ENCODE assay signal across 10 mouse cellular contexts in the genomic region with DNA sequence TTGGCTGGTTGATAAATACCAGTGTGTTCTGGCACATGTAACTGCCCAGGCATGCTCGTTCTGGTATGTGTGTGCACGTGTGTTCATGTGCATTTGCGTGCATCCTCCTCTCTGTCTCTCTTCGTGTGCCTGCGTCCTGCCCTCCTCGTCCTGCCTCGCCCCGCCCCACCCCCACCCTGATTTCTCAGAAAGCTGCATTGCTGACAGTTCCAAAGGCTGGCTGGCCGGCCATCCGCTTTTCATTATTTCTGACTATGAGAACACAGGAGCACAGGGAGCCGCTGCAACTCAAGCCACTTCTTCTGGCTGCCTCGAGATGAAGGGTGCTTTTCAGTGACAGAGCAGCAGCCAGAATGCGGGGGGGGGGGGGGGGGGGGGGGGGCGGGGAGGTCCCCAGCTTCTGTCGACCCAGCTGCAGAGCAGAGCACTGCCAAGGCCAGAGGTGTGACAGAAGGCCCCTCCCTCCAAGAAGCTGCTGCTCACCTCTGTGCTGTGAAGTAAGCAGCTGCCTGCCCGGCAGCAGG. TPM values are rescaled to one million over a fixed set of nuclear protein-coding genes. Genes with fewer than 3 reads are reported as not detected.
DNase-seq lines count a peak whose midpoint lies in the region; ATAC-seq lines count a peak whose summit lies in the region.
"Had no signal": no experiment of that assay in that cellular context is flagged by ENCODE, and none has a peak within 500 bp of the region (broad histone marks: within the 10 kb centered on the region; RNA-seq: fewer than 3 reads in every experiment).

No protein-coding gene starts in this region.

- no peaks in the 10 kb centered on the region for H3K27me3 ChIP-seq in hindbrain, embryonic 11.5 days (ENCODE audit: control insufficient read depth, insufficient read depth, low read length)
- H3K27me3 ChIP-seq in hindbrain, embryonic 16.5 days (replicated peaks; ENCODE audit: control insufficient read depth, insufficient read depth, low read length): no peaks in the 10 kb centered on the region
- no peaks in the 10 kb centered on the region for H3K27me3 ChIP-seq in embryonic facial prominence, embryonic 15.5 days
- no peaks in the 10 kb centered on the region for H3K27me3 ChIP-seq in neural tube, embryonic 11.5 days (ENCODE audit: control insufficient read depth, insufficient read depth, low read length)
- H3K27me3 ChIP-seq: hindbrain, embryonic 15.5 days had no signal

- 0 out of 2 replicates have a peak, but pooled peaks cover 5% of the 10 kb centered on the region for H3K36me3 ChIP-seq in hindbrain, embryonic 11.5 days (ENCODE audit: control insufficient read depth, insufficient read depth, low read length)
- H3K36me3 ChIP-seq in hindbrain, embryonic 16.5 days (ENCODE audit: control insufficient read depth, insufficient read depth, low read length): peaks cover 27% of the 10 kb centered on the region
- H3K36me3 ChIP-seq in embryonic facial prominence, embryonic 15.5 days: peaks cover 47% of the 10 kb centered on the region
- peaks cover 7% of the 10 kb centered on the region for H3K36me3 ChIP-seq in neural tube, embryonic 11.5 days (ENCODE audit: control insufficient read depth, insufficient read depth, low read length)

- H3K9ac ChIP-seq in hindbrain, embryonic 11.5 days (ENCODE audit: low read depth, low read length): no peak overlapping the region
- H3K9ac ChIP-seq in hindbrain, embryonic 16.5 days (ENCODE audit: low read depth, low read length): no peak overlapping the region
- H3K9ac ChIP-seq in embryonic facial prominence, embryonic 15.5 days: no peak overlapping the region
- H3K9ac ChIP-seq in neural tube, embryonic 11.5 days (ENCODE audit: low read length): no peak overlapping the region
- H3K9ac ChIP-seq: hindbrain, embryonic 15.5 days had no signal

- DNase-seq in hindbrain, embryonic 11.5 days (ENCODE audit: low spot score): peak; percentile 33
- peak; percentile 35 for DNase-seq in Muller cell, postnatal 12 days (ENCODE audit: inconsistent ontology term)
- DNase-seq in neural tube, embryonic 11.5 days (ENCODE audit: low spot score): peak; percentile 34
- no peak for DNase-seq in right cerebral cortex, postnatal 4 days
- no peak for DNase-seq in adrenal gland, postnatal 14 days
- DNase-seq in retina, embryonic 14.5 days (ENCODE audit: low spot score): no peak
- DNase-seq: cerebellum, postnatal 10 days had no signal

- H3K4me2 ChIP-seq in hindbrain, embryonic 11.5 days (replicated peaks; ENCODE audit: low read depth, low read length): no peak overlapping the region
- H3K4me2 ChIP-seq in hindbrain, embryonic 16.5 days (ENCODE audit: low read length): no peak overlapping the region
- H3K4me2 ChIP-seq in embryonic facial prominence, embryonic 15.5 days (replicated peaks): 0 out of 2 replicates have a peak overlapping the region, but pooled peaks have one; percentile 10
- H3K4me2 ChIP-seq in neural tube, embryonic 11.5 days (ENCODE audit: low read depth): no peak overlapping the region
- H3K4me2 ChIP-seq: hindbrain, embryonic 15.5 days had no signal

- H3K4me1 ChIP-seq in hindbrain, embryonic 11.5 days (replicated peaks; ENCODE audit: control insufficient read depth, insufficient read depth, low read length): no peaks in the 10 kb centered on the region
- no peaks in the 10 kb centered on the region for H3K4me1 ChIP-seq in hindbrain, embryonic 16.5 days (ENCODE audit: control insufficient read depth, insufficient read depth, low read depth, low read length)
- H3K4me1 ChIP-seq in embryonic facial prominence, embryonic 15.5 days: peaks cover 11% of the 10 kb centered on the region
- H3K4me1 ChIP-seq in neural tube, embryonic 11.5 days (ENCODE audit: control insufficient read depth, insufficient read depth, low read length): no peaks in the 10 kb centered on the region
- H3K4me1 ChIP-seq: hindbrain, embryonic 15.5 days had no signal

- 0 out of 2 replicates have a peak overlapping the region, but pooled peaks have one; percentile 36 for H3K27ac ChIP-seq in hindbrain, embryonic 11.5 days (ENCODE audit: low read depth, low read length)
- no peak overlapping the region for H3K27ac ChIP-seq in hindbrain, embryonic 16.5 days (ENCODE audit: low read depth, low read length)
- H3K27ac ChIP-seq in embryonic facial prominence, embryonic 15.5 days (replicated peaks): no peak overlapping the region
- H3K27ac ChIP-seq in neural tube, embryonic 11.5 days (ENCODE audit: low read depth, low read length): no peak overlapping the region
- H3K27ac ChIP-seq: hindbrain, embryonic 15.5 days had no signal

- no peak overlapping the region for H3K4me3 ChIP-seq in hindbrain, embryonic 11.5 days (ENCODE audit: low read depth, low read length)
- H3K4me3 ChIP-seq in hindbrain, embryonic 16.5 days (ENCODE audit: low read length): no peak overlapping the region
- H3K4me3 ChIP-seq in embryonic facial prominence, embryonic 15.5 days (replicated peaks): no peak overlapping the region
- H3K4me3 ChIP-seq in neural tube, embryonic 11.5 days (ENCODE audit: low read depth, low read length): no peak overlapping the region
- H3K4me3 ChIP-seq: hindbrain, embryonic 15.5 days had no signal

- no peaks in the 10 kb centered on the region for H3K9me3 ChIP-seq in hindbrain, embryonic 11.5 days (ENCODE audit: control insufficient read depth, low read length)
- no peaks in the 10 kb centered on the region for H3K9me3 ChIP-seq in hindbrain, embryonic 16.5 days (ENCODE audit: control insufficient read depth, low read length)
- H3K9me3 ChIP-seq in embryonic facial prominence, embryonic 15.5 days (replicated peaks): no peaks in the 10 kb centered on the region
- H3K9me3 ChIP-seq in neural tube, embryonic 11.5 days (ENCODE audit: control insufficient read depth, low read length): no peaks in the 10 kb centered on the region
- H3K9me3 ChIP-seq: hindbrain, embryonic 15.5 days had no signal

- ATAC-seq in hindbrain, embryonic 11.5 days (ENCODE audit: low FRiP score): no peak
- no peak for ATAC-seq in hindbrain, embryonic 16.5 days
- ATAC-seq in embryonic facial prominence, embryonic 15.5 days (ENCODE audit: insufficient number of reproducible peaks, low FRiP score, low TSS enrichment, low read depth): peak; percentile 49
- no peak for ATAC-seq in neural tube, embryonic 11.5 days (ENCODE audit: insufficient read depth, low FRiP score, low TSS enrichment)

- 25% methylated on average over 14 of the region's 16 CpGs for WGBS in hindbrain, embryonic 11.5 days
- 31% methylated on average over 13 of the region's 16 CpGs for WGBS in hindbrain, embryonic 16.5 days
- WGBS in embryonic facial prominence, embryonic 15.5 days: 7% methylated on average over 14 of the region's 16 CpGs
- 48% methylated on average over 14 of the region's 16 CpGs for WGBS in neural tube, embryonic 11.5 days

RNA-seq across cellular contexts. Expression of gene Adsl, which starts 18.2 kb away (rescaled TPM):
- polyA plus RNA-seq in hindbrain, embryonic 11.5 days (2014; fragmentation: Nextera tagmentation; extraction: Ambion mirVana): 153 and 165 TPM in 2 replicates
- polyA plus RNA-seq in hindbrain, embryonic 16.5 days (2015; fragmentation: Nextera tagmentation; extraction: Ambion mirVana): 116 TPM in 2 replicates
- 128 and 136 TPM in 2 replicates for polyA plus RNA-seq in embryonic facial prominence, embryonic 15.5 days (2015; fragmentation: Nextera tagmentation; extraction: Ambion mirVana)
- 147 and 162 TPM in 2 replicates for polyA plus RNA-seq in neural tube, embryonic 11.5 days (2014; fragmentation: Nextera tagmentation; extraction: Ambion mirVana)
- 47.7 and 50.5 TPM in 2 replicates for total RNA-seq in adrenal gland, postnatal 14 days (2021)

RNA-seq across cellular contexts. Expression of gene Sgsm3, which starts 47.5 kb away (rescaled TPM):
- 17.4 and 26.5 TPM in 2 replicates for polyA plus RNA-seq in hindbrain, embryonic 11.5 days (2014; fragmentation: Nextera tagmentation; extraction: Ambion mirVana)
- 81.8 and 85.1 TPM in 2 replicates for polyA plus RNA-seq in hindbrain, embryonic 16.5 days (2015; fragmentation: Nextera tagmentation; extraction: Ambion mirVana)
- 27.2 and 33.6 TPM in 2 replicates for polyA plus RNA-seq in embryonic facial prominence, embryonic 15.5 days (2015; fragmentation: Nextera tagmentation; extraction: Ambion mirVana)
- polyA plus RNA-seq in neural tube, embryonic 11.5 days (2014; fragmentation: Nextera tagmentation; extraction: Ambion mirVana): 30.2 and 32.6 TPM in 2 replicates
- total RNA-seq in adrenal gland, postnatal 14 days (2021): 17.3 and 25.8 TPM in 2 replicates

Comparison
In these comparisons a context has a peak if more than half of its experiments do, and no peak if none do; other contexts are left out.
1. DNase-seq: peak in hindbrain, embryonic 11.5 days (single experiment), Muller cell, postnatal 12 days (single experiment) and neural tube, embryonic 11.5 days (single experiment); none in right cerebral cortex, postnatal 4 days (single experiment), adrenal gland, postnatal 14 days (single experiment) and retina, embryonic 14.5 days (single experiment).